Mouse (Mus musculus) Patski (cell line): Measurements from ENCODE around the gene Gnai2. TPM values are rescaled to one million over a fixed set of nuclear protein-coding genes. Genes with fewer than 3 reads are reported as not detected.
"Not testable (repeated sequence)": the region's sequence is repeated elsewhere in the genome, so short reads cannot be mapped to it uniquely, and the experiment has no call there.

Experiments used
- ATAC-seq: fragments of 100-300 bp; one replicate; pipeline ENCODE4 v1.8.0; 2021
- CTCF ChIA-PET: fragments of 350-600 bp; sonication (Branson Sonifier 250); formaldehyde crosslinking; loops from one replicate; lab custom pipeline; 2022; ENCODE audit warnings: inconsistent platforms; lab: Charles Lee
- POLR2A ChIA-PET: fragments of 350-600 bp; sonication (Branson Sonifier 250); formaldehyde crosslinking; loops from one replicate; lab custom pipeline; 2022; ENCODE audit warnings: antibody characterized with exemption, inconsistent platforms; lab: Charles Lee
- DNase-seq: peaks from one replicate; pipeline ENCODE4 v3.0.0-alpha.2; 2011; ENCODE audit warnings: low read depth, low spot score
- H3K27me3 ChIP-seq: fragments of 371-371 bp; one replicate; pipeline ENCODE4 v1.5.1; 2021
- CTCF ChIP-seq: fragments of 100-300 bp; IDR thresholded peaks from one replicate; pipeline ENCODE4 v1.5.1; 2021
- in situ Hi-C: fragments of 300-500 bp; cut with MboI; formaldehyde crosslinking; loops from 3 replicates; pipeline ENCODE4 v1.11.1; 2018; ENCODE audit warnings: low pct_unique_long_range_greater_than_20kb, mixed read lengths
- polyA plus RNA-seq: library from polyadenylated mRNA; unstranded; gene quantifications from one replicate; pipeline ENCODE4 v1.2.3, GENCODE M21; 2021

The Gnai2 gene
- polyA plus RNA-seq, 1 experiment from 2014 or later = 592 TPM

- in situ Hi-C loops = no loop called here
- ChIA-PET POLR2A (interaction anchor here (0.6 to 1.3 kb wide), 4 partner anchors 10 to 166 kb away, joined by 3 to 8 read pairs (median 4); partner anchors contain the start of genes Hyal3 and Ifrd2), CTCF (interaction anchor here (2.0 to 4.3 kb wide), 3 partner anchors 10 to 76 kb away, joined by 5 to 19 read pairs (median 8); partner anchors contain the start of genes Hyal3, Ifrd2 and Naa80)
- no peaks in the 10 kb centered on the region for H3K27me3 ChIP-seq
- ATAC-seq = peak; percentile 13
- no peak for TF ChIP-seq CTCF
- no peak for DNase-seq
Observed at GRCm38 (mm10) chr9:107569270-107569669, 65.9 kb downstream of the Gnai2 start.

- CTCF ChIA-PET = interaction anchor here (2.0 to 4.3 kb wide), 4 partner anchors 11 to 77 kb away, joined by 5 to 19 read pairs (median 8); partner anchors contain the start of genes Hyal3, Ifrd2 and Naa80
- ATAC-seq = peak; percentile 72
- in situ Hi-C loops = no loop called here
- no peak for TF ChIP-seq CTCF
- H3K27me3 ChIP-seq = no peaks in the 10 kb centered on the region
- no peak for DNase-seq
- POLR2A ChIA-PET = interaction anchor here (0.9 to 1.3 kb wide), 3 partner anchors 13 to 72 kb away, joined by 3 to 5 read pairs (median 5); partner anchors contain the start of gene Ifrd2
Observed at GRCm38 (mm10) chr9:107568331-107569261, 66.6 kb downstream of the Gnai2 start.

- no peak for TF ChIP-seq CTCF
- CTCF ChIA-PET = interaction anchor here (2.2 to 4.3 kb wide), 3 partner anchors 11 to 78 kb away, joined by 8 to 19 read pairs (median 8); partner anchors contain the start of genes Hyal3 and Naa80
- in situ Hi-C loops = no loop called here
- no peaks in the 10 kb centered on the region for H3K27me3 ChIP-seq
- POLR2A ChIA-PET = interaction anchor here (0.9 to 1.0 kb wide), 2 partner anchors 13 to 73 kb away, joined by 3 to 5 read pairs; no protein-coding TSS in a partner anchor
- DNase-seq = no peak
- no peak for ATAC-seq
Observed at GRCm38 (mm10) chr9:107567702-107568319, 67.4 kb downstream of the Gnai2 start, which contains the start of gene Hyal2. Gene Hyal2, plus strand, starts transcription at chr9:107567945.

- in situ Hi-C loops = no loop called here
- no peak for TF ChIP-seq CTCF
- CTCF ChIA-PET = interaction anchor here (0.7 to 2.5 kb wide), 5 partner anchors 10 to 78 kb away, joined by 3 to 9 read pairs (median 3); partner anchors contain the start of genes Hyal3 and Naa80
- no peak for DNase-seq
- POLR2A ChIA-PET = interaction anchor here (0.8 to 1.3 kb wide), 2 partner anchors 22 to 700 kb away, joined by 3 to 4 read pairs; no protein-coding TSS in a partner anchor
- no peaks in the 10 kb centered on the region for H3K27me3 ChIP-seq
- ATAC-seq = no peak
Observed at GRCm38 (mm10) chr9:107566855-107567254, 68.3 kb downstream of the Gnai2 start.

GRCm38 (mm10) chr9:107566041-107566709, 69.0 kb downstream of the Gnai2 start:
- in situ Hi-C loops = no loop called here
- CTCF ChIA-PET = interaction anchor here (0.7 to 2.5 kb wide), 11 partner anchors 9 to 79 kb away, joined by 3 to 9 read pairs (median 3); partner anchors contain the start of genes Hyal1, Hyal3 and Naa80
- no peak for ATAC-seq
- POLR2A ChIA-PET = interaction anchor here (1.3 kb wide), 1 partner anchor 23 kb away, joined by 3 read pairs; no protein-coding TSS in a partner anchor
- no peak for DNase-seq
- H3K27me3 ChIP-seq = no peaks in the 10 kb centered on the region
- TF ChIP-seq CTCF = no peak

- DNase-seq, H3K27me3 ChIP-seq, in situ Hi-C loops, ATAC-seq: not testable (repeated sequence)
- POLR2A ChIA-PET = interaction anchor here (1.1 kb wide), 1 partner anchor 79 kb away, joined by 3 read pairs; no protein-coding TSS in a partner anchor
- CTCF ChIA-PET = interaction anchor here (0.8 to 2.5 kb wide), 8 partner anchors 9 to 79 kb away, joined by 3 to 9 read pairs (median 4); partner anchors contain the start of genes Hyal1, Hyal3 and Naa80
Observed at GRCm38 (mm10) chr9:107565556-107565955, 69.6 kb downstream of the Gnai2 start.

Other genes with a start within 250 kb of the Gnai2 start
- 0.01 TPM for gene Cacna2d2, start 235.8 kb downstream of the Gnai2 start, polyA plus RNA-seq
- gene Tmem115, start 101.4 kb downstream of the Gnai2 start, polyA plus RNA-seq = 41.1 TPM
- gene Cyb561d2, start 93.2 kb downstream of the Gnai2 start, polyA plus RNA-seq = 26.2 TPM
- 32.0 TPM for gene Nprl2, start 93.1 kb downstream of the Gnai2 start, polyA plus RNA-seq
- 7.3 TPM for gene Zmynd10, start 88.1 kb downstream of the Gnai2 start, polyA plus RNA-seq
- 51.8 TPM for gene Rassf1, start 83.8 kb downstream of the Gnai2 start, polyA plus RNA-seq
- gene Tusc2, start 72.1 kb downstream of the Gnai2 start, polyA plus RNA-seq = 30.1 TPM
- gene Hyal2, start 67.4 kb downstream of the Gnai2 start, polyA plus RNA-seq = 34.4 TPM
- 1.2 TPM for gene Hyal1, start 58.4 kb downstream of the Gnai2 start, polyA plus RNA-seq
- gene Naa80, start 56.5 kb downstream of the Gnai2 start, polyA plus RNA-seq = 11.3 TPM
- 1.1 TPM for gene Hyal3, start 54.5 kb downstream of the Gnai2 start, polyA plus RNA-seq
- 19.1 TPM for gene Ifrd2, start 47.7 kb downstream of the Gnai2 start, polyA plus RNA-seq
- 39.1 TPM for gene Sema3b, start 26.1 kb downstream of the Gnai2 start, polyA plus RNA-seq
- gene Slc38a3, start 34.2 kb upstream of the Gnai2 start, polyA plus RNA-seq = 0.13 TPM
- gene Gnat1, start 44.3 kb upstream of the Gnai2 start, polyA plus RNA-seq = 2.2 TPM
- gene Sema3f, start 75.1 kb upstream of the Gnai2 start, polyA plus RNA-seq = 272 TPM
- gene Rbm5, start 135.6 kb upstream of the Gnai2 start, polyA plus RNA-seq = 113 TPM
- gene Rbm6, start 237.9 kb upstream of the Gnai2 start, polyA plus RNA-seq = 54.2 TPM